Mouse (Mus musculus) C2C12 (cell line): Measurements from ENCODE around the gene Gm2310. TPM values are rescaled to one million over a fixed set of nuclear protein-coding genes. Genes with fewer than 3 reads are reported as not detected.
"Not testable (repeated sequence)": the region's sequence is repeated elsewhere in the genome, so short reads cannot be mapped to it uniquely, and the experiment has no call there.

Source experiments
- H3K27me3 ChIP-seq: one replicate; pipeline ENCODE4 v1.6.1; 2011; ENCODE audit not compliant: control insufficient read depth, insufficient read depth, insufficient read length
- H3K36me3 ChIP-seq: one replicate; pipeline ENCODE4 v1.6.1; 2011; ENCODE audit not compliant: control insufficient read depth, insufficient read depth
- H3K4me3 ChIP-seq: one replicate; pipeline ENCODE4 v1.5.1; 2011; ENCODE audit warnings: mild to moderate bottlenecking, control low read depth; ENCODE audit not compliant: poor library complexity, insufficient read depth, severe bottlenecking
- H3K79me2 ChIP-seq: one replicate; pipeline ENCODE4 v1.6.1; 2011; ENCODE audit not compliant: control insufficient read depth, insufficient read depth
- H3K79me3 ChIP-seq: one replicate; pipeline ENCODE4 v1.6.1; 2011; ENCODE audit warnings: low read depth, control low read depth
- H3ac ChIP-seq: one replicate; pipeline ENCODE3; 2011; ENCODE audit warnings: low read depth; ENCODE audit not compliant: control insufficient read depth, insufficient read length
- CEBPB ChIP-seq: IDR thresholded peaks from one replicate; pipeline ENCODE4 v1.6.1; 2011; ENCODE audit warnings: low read depth, mild to moderate bottlenecking, control low read depth, moderate library complexity
- CTCF ChIP-seq: IDR thresholded peaks from one replicate; pipeline ENCODE4 v1.5.1; 2011; ENCODE audit not compliant: control insufficient read depth, insufficient read depth, insufficient read length
- FOSL1 ChIP-seq: IDR thresholded peaks from one replicate; pipeline ENCODE4 v1.8.0; 2011; ENCODE audit warnings: mild to moderate bottlenecking, low read length; ENCODE audit not compliant: poor library complexity, insufficient read depth, severe bottlenecking
- MAX ChIP-seq: IDR thresholded peaks from one replicate; pipeline ENCODE4 v1.6.1; 2011; ENCODE audit warnings: mild to moderate bottlenecking, control low read depth
- MYOD1 ChIP-seq: IDR thresholded peaks from one replicate; pipeline ENCODE4 v1.6.1; 2011; ENCODE audit warnings: low read depth; ENCODE audit not compliant: control insufficient read depth, insufficient read length
- MYOG ChIP-seq: IDR thresholded peaks from one replicate; pipeline ENCODE4 v1.6.1; 2011; ENCODE audit not compliant: control insufficient read depth, insufficient read length; ENCODE audit errors: extremely low read depth
- USF1 ChIP-seq: IDR thresholded peaks from one replicate; pipeline ENCODE4 v1.6.1; 2011; ENCODE audit warnings: low read depth, mild to moderate bottlenecking, control low read depth, moderate library complexity
- long read RNA-seq, 2 experiments: library from polyadenylated mRNA; unstranded; transcript quantifications; one replicate each; pipeline ENCODE4 v2.0.0; 2019 to 2020
- polyA plus RNA-seq: library from polyadenylated mRNA; unstranded; fragments of >200 nt; fragmentation: generic; extraction: Trizol; gene quantifications from one replicate; pipeline ENCODE4 v1.2.1, GENCODE M21; 2012; ENCODE audit warnings: missing spikeins

Gm2310 gene
- polyA plus RNA-seq, result not detected
- long read RNA-seq, experiment 1, result 0 reads
- long read RNA-seq, experiment 2, result 0 reads

- H3K27me3 ChIP-seq, result not testable (repeated sequence)
These were observed at the start of gene Gm2310 for GRCm38 (mm10) chr15:8519853-8520252. Gene Gm2310 (minus strand): TSS chr15:8519953.

GRCm38 (mm10) chr15:8568645-8569528 lies 49.1 kb upstream of the Gm2310 start:
- TF ChIP-seq USF1 (no peak), MAX (peak; percentile 49), MYOD1 (peak; percentile 45)
- H3K27me3 ChIP-seq, result peaks cover 16% of the 10 kb centered on the region

More at GRCm38 (mm10) chr15:8519853-8520252, at the start of gene Gm2310:
- H3K79me3 ChIP-seq, H3K79me2 ChIP-seq, H3ac ChIP-seq, H3K4me3 ChIP-seq, H3K36me3 ChIP-seq: not testable (repeated sequence)

GRCm38 (mm10) chr15:8568286-8568644 lies 48.5 kb upstream of the Gm2310 start:
- TF ChIP-seq MYOG, result no peak
- TF ChIP-seq MAX, result no peak
- TF ChIP-seq MYOD1, result no peak
- TF ChIP-seq USF1, result no peak
- TF ChIP-seq CTCF, result no peak
- TF ChIP-seq CEBPB, result no peak
- TF ChIP-seq FOSL1, result no peak
- Histone ChIP-seq H3K27me3 (peaks cover 16% of the 10 kb centered on the region), H3K79me2 (no peaks in the 10 kb centered on the region), H3ac (no peak overlapping the region), H3K4me3 (no peak overlapping the region), H3K36me3 (no peaks in the 10 kb centered on the region), H3K79me3 (no peaks in the 10 kb centered on the region)

More at GRCm38 (mm10) chr15:8568645-8569528, 49.1 kb upstream of the Gm2310 start:
- H3K36me3 ChIP-seq, result no peaks in the 10 kb centered on the region
- H3ac ChIP-seq, result peak overlapping the region; percentile 51
- H3K4me3 ChIP-seq, result peak overlapping the region; percentile 55
- H3K79me3 ChIP-seq, result no peaks in the 10 kb centered on the region
- H3K79me2 ChIP-seq, result no peaks in the 10 kb centered on the region

GRCm38 (mm10) chr15:8565416-8565815 lies 45.7 kb upstream of the Gm2310 start:
- Histone ChIP-seq H3K79me3 (no peaks in the 10 kb centered on the region), H3K36me3 (no peaks in the 10 kb centered on the region), H3K79me2 (no peaks in the 10 kb centered on the region), H3K4me3 (no peak overlapping the region), H3ac (no peak overlapping the region), H3K27me3 (peaks cover 3% of the 10 kb centered on the region)
- TF ChIP-seq MYOG (no peak), MYOD1 (no peak), FOSL1 (no peak), USF1 (no peak), CTCF (no peak), MAX (no peak), CEBPB (no peak)

GRCm38 (mm10) chr15:8564331-8564730 lies 44.6 kb upstream of the Gm2310 start:
- no peaks in the 10 kb centered on the region for H3K79me2 ChIP-seq

More at GRCm38 (mm10) chr15:8564331-8564730, 44.6 kb upstream of the Gm2310 start:
- no peaks in the 10 kb centered on the region for H3K79me3 ChIP-seq
- no peak overlapping the region for H3K4me3 ChIP-seq
- peaks cover 3% of the 10 kb centered on the region for H3K27me3 ChIP-seq
- TF ChIP-seq CTCF, result no peak
- TF ChIP-seq MYOG, result no peak
- no peak for TF ChIP-seq CEBPB
- TF ChIP-seq MAX, result no peak
- TF ChIP-seq FOSL1, result no peak
- TF ChIP-seq USF1, result no peak
- TF ChIP-seq MYOD1, result no peak
- H3ac ChIP-seq, result no peak overlapping the region
- no peaks in the 10 kb centered on the region for H3K36me3 ChIP-seq
